ENCODE assay signal across 17 mouse cellular contexts in the genomic region with DNA sequence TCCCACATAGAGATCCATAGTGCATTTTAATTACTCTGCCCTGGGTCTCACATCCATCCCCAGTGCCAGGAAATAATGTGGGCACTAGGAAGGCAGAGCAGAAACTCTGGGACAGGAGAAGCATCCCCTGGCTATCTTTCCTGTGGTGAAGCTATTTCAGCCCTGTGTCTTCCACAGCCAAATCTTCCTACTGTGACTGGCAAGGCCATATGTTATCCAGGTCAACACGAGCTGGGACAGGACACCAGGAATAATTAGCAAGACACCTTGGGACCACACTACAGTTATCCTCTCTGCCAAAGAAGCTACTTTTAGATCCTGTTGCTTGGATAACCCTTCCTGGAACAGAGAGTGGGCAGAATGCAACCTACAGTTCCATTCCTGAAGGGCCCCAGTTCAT.
"Had no signal": no experiment of that assay in that cellular context is flagged by ENCODE, and none has a peak within 500 bp of the region (broad histone marks: within the 10 kb centered on the region; RNA-seq: fewer than 3 reads in every experiment).

No protein-coding gene starts in this region.

- H3K4me2 ChIP-seq: lung, embryonic 15.5 days; midbrain, embryonic 11.5 days; midbrain, embryonic 13.5 days; neural tube, embryonic 12.5 days; stomach, embryonic 15.5 days had no signal

- H3K36me3 ChIP-seq: lung, embryonic 15.5 days; midbrain, embryonic 13.5 days; neural tube, embryonic 12.5 days; stomach, embryonic 15.5 days had no signal

- H3K27me3 ChIP-seq: lung, embryonic 15.5 days; megakaryocyte, embryonic 14.5 days; midbrain, embryonic 13.5 days; neural tube, embryonic 12.5 days; stomach, embryonic 15.5 days had no signal

- H3K9ac ChIP-seq: lung, embryonic 15.5 days; midbrain, embryonic 13.5 days; neural tube, embryonic 12.5 days; stomach, embryonic 15.5 days had no signal

- ATAC-seq: lung, postnatal 0 days; midbrain, embryonic 13.5 days; midbrain, embryonic 16.5 days had no signal

- DNase-seq: lung, adult 2 months; lung, postnatal 14 days; lung, postnatal 36 days; right cerebral cortex, postnatal 14 days; thymus, adult 2 months; thymus, postnatal 25 days; thymus, postnatal 4 days had no signal

- H3K4me3 ChIP-seq: lung, embryonic 15.5 days; megakaryocyte, embryonic 14.5 days; midbrain, embryonic 13.5 days; neural tube, embryonic 12.5 days; stomach, embryonic 15.5 days had no signal

- H3K27ac ChIP-seq: lung, embryonic 15.5 days; macrophage; midbrain, embryonic 13.5 days; neural tube, embryonic 12.5 days; stomach, embryonic 15.5 days; stomach, postnatal 0 days had no signal

- H3K9me3 ChIP-seq: lung, embryonic 15.5 days; midbrain, embryonic 13.5 days; neural tube, embryonic 12.5 days; stomach, embryonic 15.5 days had no signal

- H3K4me1 ChIP-seq: lung, embryonic 15.5 days; megakaryocyte, embryonic 14.5 days; midbrain, embryonic 13.5 days; neural tube, embryonic 12.5 days; stomach, embryonic 15.5 days had no signal
